Mouse (Mus musculus) cerebellum, postnatal 4 days (tissue): ENCODE data around the gene Cklf.
"Not testable (repeated sequence)": the region's sequence is repeated elsewhere in the genome, so short reads cannot be mapped to it uniquely, and the experiment has no call there.

Source experiments
- DNase-seq, 2 experiments: peaks; one replicate each; pipeline ENCODE4 v3.0.0; 2022; ENCODE audit warnings: low spot score in 2 of 2, mixed read lengths in 1 of 2

Gene Cklf

GRCm38 (mm10) chr8:104250439-104251367 is at the start of gene Cklf:
Cklf (plus strand) TSS chr8:104250861.
- peak; percentile 46 to 76 for DNase-seq

- DNase-seq = no peak
Observed at GRCm38 (mm10) chr8:104201622-104202021, 49.0 kb upstream of the Cklf start.

GRCm38 (mm10) chr8:104202320-104202719 is 48.3 kb upstream of the Cklf start:
- DNase-seq = no peak

DNA sequence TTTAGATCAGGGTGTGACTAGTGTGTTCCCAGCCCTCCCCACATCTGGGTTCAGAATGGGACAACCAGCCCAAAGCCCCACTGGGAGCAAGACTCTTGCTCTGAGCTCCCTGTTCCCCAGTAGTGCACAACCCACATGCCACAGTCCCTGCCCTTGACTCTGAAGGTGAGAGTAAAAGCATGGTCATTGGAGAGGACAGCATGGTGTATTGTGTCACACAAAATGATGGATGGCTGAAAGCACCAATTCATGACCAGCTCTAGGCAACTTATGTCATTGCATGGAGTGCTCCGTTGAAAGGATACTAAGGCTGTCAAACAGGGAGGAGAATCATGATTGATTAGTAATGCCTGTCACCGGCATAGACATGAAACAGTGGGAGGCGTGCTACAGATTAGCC is 45.4 kb upstream of the Cklf start:
- DNase-seq = no peak

GRCm38 (mm10) chr8:104217601-104218000 is 33.1 kb upstream of the Cklf start:
- no peak for DNase-seq

DNA sequence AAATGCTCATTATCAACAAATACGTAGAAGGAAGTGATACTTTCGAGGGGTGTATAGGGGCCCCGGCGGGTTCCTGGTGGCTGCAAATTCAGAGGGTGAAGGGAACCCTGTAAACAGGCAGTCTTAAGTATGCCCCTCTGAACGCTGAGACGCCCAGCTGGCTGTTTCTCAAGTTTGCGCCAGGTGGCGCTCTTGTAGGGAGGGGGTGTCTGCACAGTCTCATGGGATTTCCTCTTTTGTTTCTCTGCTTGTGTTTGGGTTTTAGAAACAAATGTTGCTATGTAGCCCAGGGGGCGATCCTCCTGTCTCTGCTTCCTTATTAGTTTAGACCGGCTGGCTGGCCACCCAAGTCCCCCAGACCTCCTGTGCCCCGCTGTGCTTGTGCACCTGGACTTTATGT is 31.6 kb upstream of the Cklf start:
- no peak for DNase-seq

GRCm38 (mm10) chr8:104219806-104220205 is 30.9 kb upstream of the Cklf start:
- DNase-seq = peak; percentile 60 to 80

GRCm38 (mm10) chr8:104227048-104227447 is 23.6 kb upstream of the Cklf start:
- DNase-seq = no peak

DNA sequence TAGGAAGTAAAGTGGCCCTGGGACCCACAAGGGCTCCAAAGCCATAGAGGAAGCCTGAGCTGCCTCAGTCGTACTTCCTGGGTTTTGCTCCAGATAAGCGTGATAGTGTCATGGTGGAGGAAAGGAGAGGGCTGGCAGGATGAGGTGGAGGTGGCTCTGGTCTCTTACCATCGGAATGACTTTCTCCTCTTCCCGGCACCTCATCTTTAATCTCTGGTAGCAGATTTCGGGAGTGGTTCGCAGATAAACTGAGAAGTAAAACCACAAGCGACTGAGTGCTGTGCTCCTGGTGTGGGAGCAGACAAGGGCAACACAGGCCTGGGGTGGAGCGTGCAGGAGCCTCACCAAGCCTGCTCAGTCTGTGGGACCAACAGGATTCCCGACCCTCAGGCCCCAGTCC is 20.3 kb upstream of the Cklf start:
- no peak for DNase-seq

- no peak for DNase-seq
Observed at GRCm38 (mm10) chr8:104232039-104232438, 18.6 kb upstream of the Cklf start.

DNA sequence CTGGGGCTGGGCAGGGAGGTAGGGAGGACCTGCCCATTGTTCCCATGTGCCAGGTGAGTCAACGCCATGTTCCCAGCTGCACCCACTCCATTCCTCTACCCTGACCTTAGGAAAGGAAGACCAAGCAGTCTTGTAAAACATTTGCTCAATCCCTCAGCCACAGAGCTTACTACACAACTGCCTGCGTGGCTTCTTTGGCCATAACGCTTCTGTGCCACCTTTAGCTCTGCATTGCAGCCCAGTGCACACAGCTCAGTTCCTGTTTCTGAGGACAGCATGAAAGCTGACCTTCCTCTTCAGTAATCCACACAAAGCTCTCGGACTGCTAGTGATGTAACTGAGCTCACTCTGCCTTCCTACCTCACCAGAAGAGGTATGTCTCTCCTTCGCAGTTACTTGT is 17.7 kb upstream of the Cklf start:
- DNase-seq = no peak

- DNase-seq = no peak
Observed at GRCm38 (mm10) chr8:104234573-104234972, 16.1 kb upstream of the Cklf start.

DNA sequence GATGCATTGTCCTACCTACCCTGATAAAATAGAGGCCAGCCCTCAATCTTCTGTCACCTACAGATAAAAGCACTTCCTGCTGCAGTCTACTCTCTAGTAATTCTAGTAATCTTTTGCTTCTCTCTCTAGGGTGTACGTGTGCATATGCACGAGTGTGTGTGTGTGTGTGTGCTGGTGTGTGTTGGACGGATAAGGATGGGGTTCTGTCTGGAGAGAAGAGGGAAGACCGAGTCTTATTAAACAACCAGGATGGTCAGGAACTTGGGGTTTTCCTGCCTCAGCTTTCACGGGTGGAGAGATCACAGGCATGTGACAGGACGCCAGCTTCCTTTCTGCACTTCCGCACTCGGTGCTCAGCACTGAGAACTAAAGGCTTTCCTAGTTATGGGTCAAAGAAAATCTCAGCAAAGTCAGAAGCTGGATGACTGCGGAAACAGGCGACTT is 11.2 kb upstream of the Cklf start:
- no peak for DNase-seq

GRCm38 (mm10) chr8:104242038-104242644 is 8.5 kb upstream of the Cklf start:
- DNase-seq = no peak

DNA sequence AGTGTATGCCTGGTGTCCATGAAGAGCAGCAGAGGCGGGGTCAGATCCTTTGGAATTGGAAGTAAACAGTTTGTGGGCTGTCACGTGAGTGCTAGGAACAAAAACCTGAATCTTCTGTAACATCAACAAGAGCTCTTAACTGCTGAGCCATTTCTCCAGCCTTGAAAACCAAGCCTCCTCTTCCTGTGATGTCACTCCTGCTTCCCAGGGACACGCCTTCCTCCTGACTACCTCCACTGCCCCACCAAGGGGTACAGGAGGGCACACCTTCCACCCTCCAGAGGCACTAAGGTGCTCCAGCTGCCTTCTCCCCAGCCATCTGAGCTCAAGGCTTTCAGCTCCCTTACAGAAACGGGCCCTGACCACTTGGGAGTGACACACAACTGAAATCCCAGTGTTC is 4.0 kb upstream of the Cklf start:
- no peak for DNase-seq

DNA sequence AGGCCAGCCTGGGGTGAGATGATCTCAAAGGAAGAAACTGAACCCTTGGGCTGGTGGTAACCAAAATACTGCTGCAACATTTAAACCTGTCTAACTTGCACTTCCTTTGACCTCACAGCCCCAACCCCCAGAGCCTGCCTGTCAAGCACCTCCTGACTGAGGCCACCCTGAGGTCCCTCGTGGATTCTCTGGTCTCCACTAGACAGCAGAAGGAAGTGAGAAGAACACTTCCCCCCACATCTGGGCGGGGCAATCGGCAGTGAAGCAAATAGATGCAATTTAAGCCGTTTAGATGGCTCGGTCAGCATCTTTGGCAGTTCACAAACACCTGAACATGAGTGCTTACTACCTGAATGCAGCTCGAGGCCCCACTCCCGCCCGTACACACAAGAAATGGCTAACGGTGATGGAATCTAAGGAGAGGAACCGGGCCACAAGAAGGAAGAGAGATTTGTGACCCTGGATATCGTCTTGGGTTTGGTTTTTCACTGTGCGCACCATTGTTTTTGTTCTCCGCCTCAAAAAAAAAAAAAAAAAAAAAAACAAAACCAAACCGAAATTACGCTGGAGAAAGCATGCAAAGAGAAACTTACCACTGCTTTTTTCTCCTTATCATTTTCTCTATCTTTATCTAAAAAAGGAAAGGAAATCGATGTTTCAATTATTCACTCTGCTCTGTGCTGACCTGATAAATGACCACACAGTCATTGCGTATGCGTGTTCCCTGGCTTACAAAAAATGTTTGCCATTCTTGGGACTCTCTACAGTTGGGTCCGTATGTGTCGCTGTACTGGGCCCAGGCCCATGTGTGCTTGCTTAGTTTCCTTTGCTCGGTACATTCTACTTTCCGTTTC is 3.4 kb upstream of the Cklf start:
- no peak for DNase-seq

DNA sequence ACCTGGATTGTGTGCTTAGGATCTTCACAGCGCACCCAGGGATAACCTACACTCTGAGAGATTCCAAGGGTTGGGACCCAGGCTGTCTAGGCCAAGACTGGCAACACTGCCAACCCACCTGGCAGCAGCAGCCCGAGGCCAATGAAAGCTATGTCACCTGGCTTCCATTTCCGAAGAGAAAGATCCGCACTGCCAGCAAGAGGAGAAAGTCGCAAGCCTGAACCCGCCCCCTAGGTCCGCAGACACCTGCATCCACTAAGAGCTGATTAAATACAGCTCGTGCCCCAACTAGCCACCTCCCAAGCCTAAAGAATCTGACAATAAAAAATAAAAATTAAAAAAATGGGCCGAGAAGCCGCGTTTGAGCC is 2.8 kb upstream of the Cklf start:
- peak in 1 of 2 experiments; percentile 11 for DNase-seq

- peak; percentile 39 to 70 for DNase-seq
Observed at GRCm38 (mm10) chr8:104248276-104248675, 2.4 kb upstream of the Cklf start, which contains the start of gene Tk2. Tk2 (minus strand) TSS chr8:104248558.

- no peak for DNase-seq
Observed at GRCm38 (mm10) chr8:104249442-104249996, 1.1 kb upstream of the Cklf start.

DNA sequence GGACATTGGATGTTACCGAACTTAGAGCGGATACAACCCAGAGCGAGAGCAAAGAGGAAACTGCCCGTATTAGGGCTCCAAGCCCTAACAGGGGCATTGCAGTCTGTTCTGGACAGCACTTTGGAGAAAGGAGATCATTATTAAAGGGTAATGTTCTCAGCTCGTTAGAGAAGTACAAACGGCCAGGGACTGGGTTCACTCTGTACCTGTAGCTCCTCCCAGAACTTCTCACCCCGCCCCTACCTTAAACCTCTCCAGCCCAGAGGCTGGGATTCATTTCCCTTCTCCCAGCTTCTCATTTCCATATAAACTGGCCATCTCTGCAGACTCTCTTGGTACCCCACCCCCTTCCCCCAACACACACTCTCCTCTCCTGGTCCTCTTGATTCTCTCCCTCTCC is 800 bp downstream of the Cklf start:
- no peak for DNase-seq

DNA sequence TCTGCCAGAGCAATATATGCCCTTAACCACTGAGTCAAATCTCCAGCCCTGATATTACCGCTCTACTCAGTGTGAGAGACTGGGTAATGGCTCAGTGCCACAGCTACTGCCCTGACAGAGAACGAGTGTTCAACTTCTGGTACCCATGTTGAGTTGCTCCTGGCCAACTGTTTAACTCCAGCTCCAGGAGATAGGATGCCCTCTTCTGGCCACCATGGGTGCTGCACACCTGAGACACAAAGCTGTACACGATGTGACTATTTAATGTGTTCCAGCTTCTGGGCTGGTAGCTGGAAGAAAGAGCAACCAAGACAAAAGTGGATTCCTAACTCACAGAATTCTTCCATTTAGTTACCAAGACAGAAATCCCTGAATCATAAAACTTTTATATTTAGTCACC is 2.4 kb downstream of the Cklf start:
- no peak for DNase-seq

DNA sequence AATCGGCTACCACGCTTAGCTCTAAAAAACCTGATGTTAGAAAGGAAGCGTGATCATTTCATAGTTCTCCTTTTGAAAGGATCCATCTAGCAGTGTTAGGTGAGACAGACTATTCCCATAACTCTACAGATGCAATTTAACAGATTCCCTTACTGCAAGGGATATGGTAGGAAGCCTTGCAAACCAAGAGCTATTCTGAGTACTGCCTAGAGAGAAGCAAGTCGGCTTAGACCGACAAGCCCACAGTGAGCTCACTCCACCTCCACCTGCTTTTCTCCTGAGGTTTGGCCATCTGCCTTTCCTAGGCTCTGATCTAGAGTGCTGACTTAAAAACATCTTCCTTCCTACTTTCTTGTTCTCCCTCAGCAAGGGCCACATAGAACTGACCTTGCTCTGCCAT is 11.1 kb downstream of the Cklf start:
- DNase-seq = not testable (repeated sequence)
